Mouse (Mus musculus): ENCODE measurements around the gene Nr6a1. TPM values are rescaled to one million over a fixed set of nuclear protein-coding genes. Genes with fewer than 3 reads are reported as not detected.

Nr6a1 gene
- polyA plus RNA-seq, 1 experiment from 2014 or later = 1.5 TPM

DNA sequence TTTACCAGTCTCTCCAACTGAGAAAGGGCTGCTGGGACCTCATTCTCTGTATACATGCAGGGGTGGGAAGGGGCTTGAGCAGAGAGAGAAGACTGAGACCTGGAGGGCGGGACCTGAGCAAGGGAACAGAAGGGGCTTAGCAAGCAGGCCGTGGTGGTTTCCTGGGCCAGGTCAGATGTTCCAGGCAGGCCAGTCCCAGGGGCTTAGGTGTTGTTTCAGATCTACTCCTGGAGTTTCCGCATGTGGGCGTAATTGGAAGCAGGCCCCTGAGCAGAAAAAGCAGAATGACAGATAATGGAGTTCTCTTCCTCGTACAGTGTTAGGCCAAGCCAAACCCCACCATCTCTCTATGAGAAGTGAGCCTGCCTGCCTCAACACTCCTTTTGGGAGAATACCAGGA is 7.4 kb upstream of the Nr6a1 start:
- no peak for ATAC-seq (ENCODE audit: insufficient read depth, low FRiP score, low read depth)
- 66% methylated on average over 5 of the region's 5 CpGs for WGBS

DNA sequence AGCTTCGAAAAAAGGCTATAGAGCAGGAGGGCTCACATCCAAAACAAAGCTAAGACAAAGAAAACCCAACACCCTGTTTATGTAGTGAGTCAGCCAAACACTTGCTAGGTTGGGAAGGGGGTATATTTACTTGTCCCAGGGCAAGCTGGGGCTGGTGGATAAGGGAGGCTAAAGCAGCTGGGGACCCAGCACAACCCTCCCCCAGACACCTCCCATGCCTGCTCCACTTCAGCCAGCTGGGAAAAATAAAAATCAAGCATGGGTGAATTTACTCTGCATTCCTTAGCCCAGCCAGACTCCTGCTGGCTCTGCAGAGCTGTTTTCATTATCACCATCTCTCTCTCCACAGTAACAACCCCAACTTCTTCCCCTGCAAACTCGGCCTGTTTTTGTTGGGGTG is 6.4 kb upstream of the Nr6a1 start:
- H3K9ac ChIP-seq = no peak overlapping the region
- no peaks in the 10 kb centered on the region for H3K27me3 ChIP-seq (replicated peaks)
- H3K4me3 ChIP-seq (replicated peaks) = no peak overlapping the region
- ATAC-seq (ENCODE audit: insufficient read depth, low FRiP score, low read depth) = 0 out of 2 replicates have a peak, but pooled peaks have one; percentile 51
- H3K4me1 ChIP-seq = peaks cover 23% of the 10 kb centered on the region
- WGBS = 18% methylated on average over 2 of the region's 2 CpGs
- no peaks in the 10 kb centered on the region for H3K9me3 ChIP-seq
- H3K4me2 ChIP-seq = peak overlapping the region; percentile 21; the same call in 1 of the 2 replicates
- H3K27ac ChIP-seq = peak overlapping the region; percentile 33; the same call in 1 of the 2 replicates
- no peaks in the 10 kb centered on the region for H3K36me3 ChIP-seq

More for the DNA sequence above, 7.4 kb upstream of the Nr6a1 start:
- peaks cover 23% of the 10 kb centered on the region for H3K4me1 ChIP-seq
- H3K9me3 ChIP-seq = no peaks in the 10 kb centered on the region
- H3K4me3 ChIP-seq (replicated peaks) = no peak overlapping the region
- H3K36me3 ChIP-seq = no peaks in the 10 kb centered on the region
- H3K27me3 ChIP-seq (replicated peaks) = no peaks in the 10 kb centered on the region
- no peak overlapping the region for H3K4me2 ChIP-seq
- H3K9ac ChIP-seq = no peak overlapping the region
- H3K27ac ChIP-seq = no peak overlapping the region

DNA sequence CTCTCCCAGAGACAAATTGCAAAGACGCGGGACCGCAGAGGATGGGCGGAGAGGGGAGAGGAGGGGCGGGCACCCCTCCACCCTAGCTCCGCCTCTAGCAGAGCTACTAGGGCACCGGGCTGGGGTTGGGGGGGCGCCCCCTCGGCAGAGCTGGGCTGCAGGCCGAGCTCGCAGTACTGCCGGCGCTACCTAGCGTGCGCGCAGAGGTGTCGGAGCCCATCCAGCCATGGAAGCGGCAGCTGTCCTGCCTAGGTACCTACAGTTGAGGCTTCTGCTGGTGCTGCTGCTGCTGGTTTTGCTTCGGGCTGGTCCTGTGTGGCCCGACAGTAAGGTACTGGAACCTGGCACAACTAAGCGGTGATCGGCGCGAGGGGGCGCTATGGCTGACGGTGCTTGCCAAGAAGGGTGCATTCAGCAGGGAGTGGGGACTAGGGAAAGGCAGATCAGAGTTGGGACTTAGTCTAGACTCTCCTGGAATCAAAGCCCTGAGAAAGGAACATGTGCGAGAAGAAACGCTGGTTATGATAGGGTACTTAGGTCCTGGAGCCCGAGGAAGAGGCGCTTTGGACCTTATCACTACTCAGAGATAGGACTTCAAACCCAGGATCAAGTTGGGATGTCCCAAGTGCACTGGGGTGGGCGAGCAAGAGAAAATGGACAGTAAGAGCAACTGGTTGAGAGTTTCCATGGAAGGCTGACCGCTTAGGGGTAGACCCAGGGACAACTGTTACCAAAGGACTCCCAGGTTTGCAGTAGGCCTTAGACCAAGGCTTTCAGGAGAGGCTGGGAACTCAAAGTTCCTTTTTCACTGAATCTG is 4.6 kb upstream of the Nr6a1 start, which contains the start of gene Olfml2a:
Olfml2a (plus strand) TSS at position 128 of the 817 bp plus-strand sequence.
- Histone ChIP-seq H3K27me3 (replicated peaks) (no peaks in the 10 kb centered on the region), H3K4me2 (peak within 1 kb of the TSS; percentile 86), H3K9me3 (no peaks in the 10 kb centered on the region), H3K4me3 (replicated peaks) (peak within 1 kb of the TSS; percentile 41), H3K9ac (peak within 1 kb of the TSS; percentile 20; the same call in 1 of the 2 replicates), H3K4me1 (peaks cover 23% of the 10 kb centered on the region), H3K27ac (no peak within 1 kb of the TSS), H3K36me3 (no peaks in the 10 kb centered on the region)
- ATAC-seq (ENCODE audit: insufficient read depth, low FRiP score, low read depth) = peak; percentile 74
- 9% methylated on average over 32 of the region's 32 CpGs for WGBS

DNA sequence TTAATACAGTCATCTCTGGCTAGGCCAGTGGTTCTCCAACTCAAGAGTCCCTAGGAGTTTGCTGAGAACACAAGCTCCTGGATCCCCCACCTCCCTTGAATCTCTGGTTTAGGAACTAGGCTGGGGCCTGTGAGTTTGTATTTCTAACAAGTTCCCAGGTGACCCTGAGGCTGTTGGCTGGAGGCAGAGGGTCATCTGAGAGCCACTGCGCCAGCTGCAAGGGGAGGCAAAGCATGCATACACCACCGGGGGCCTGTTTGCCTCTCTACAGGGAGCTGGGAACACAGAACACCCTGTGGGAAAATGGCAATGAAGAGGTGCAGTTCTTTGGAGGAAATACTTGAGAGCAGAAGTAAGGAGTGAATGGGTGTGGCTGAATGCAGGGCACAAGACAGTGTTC is 2.8 kb upstream of the Nr6a1 start:
- no peaks in the 10 kb centered on the region for H3K27me3 ChIP-seq (replicated peaks)
- H3K4me1 ChIP-seq = peaks cover 23% of the 10 kb centered on the region
- H3K4me3 ChIP-seq (replicated peaks) = no peak overlapping the region
- H3K27ac ChIP-seq = no peak overlapping the region
- H3K9ac ChIP-seq = no peak overlapping the region
- H3K9me3 ChIP-seq = no peaks in the 10 kb centered on the region
- WGBS = 51% methylated on average over 2 of the region's 2 CpGs
- H3K36me3 ChIP-seq = no peaks in the 10 kb centered on the region
- H3K4me2 ChIP-seq = no peak overlapping the region
- no peak for ATAC-seq (ENCODE audit: insufficient read depth, low FRiP score, low read depth)

DNA sequence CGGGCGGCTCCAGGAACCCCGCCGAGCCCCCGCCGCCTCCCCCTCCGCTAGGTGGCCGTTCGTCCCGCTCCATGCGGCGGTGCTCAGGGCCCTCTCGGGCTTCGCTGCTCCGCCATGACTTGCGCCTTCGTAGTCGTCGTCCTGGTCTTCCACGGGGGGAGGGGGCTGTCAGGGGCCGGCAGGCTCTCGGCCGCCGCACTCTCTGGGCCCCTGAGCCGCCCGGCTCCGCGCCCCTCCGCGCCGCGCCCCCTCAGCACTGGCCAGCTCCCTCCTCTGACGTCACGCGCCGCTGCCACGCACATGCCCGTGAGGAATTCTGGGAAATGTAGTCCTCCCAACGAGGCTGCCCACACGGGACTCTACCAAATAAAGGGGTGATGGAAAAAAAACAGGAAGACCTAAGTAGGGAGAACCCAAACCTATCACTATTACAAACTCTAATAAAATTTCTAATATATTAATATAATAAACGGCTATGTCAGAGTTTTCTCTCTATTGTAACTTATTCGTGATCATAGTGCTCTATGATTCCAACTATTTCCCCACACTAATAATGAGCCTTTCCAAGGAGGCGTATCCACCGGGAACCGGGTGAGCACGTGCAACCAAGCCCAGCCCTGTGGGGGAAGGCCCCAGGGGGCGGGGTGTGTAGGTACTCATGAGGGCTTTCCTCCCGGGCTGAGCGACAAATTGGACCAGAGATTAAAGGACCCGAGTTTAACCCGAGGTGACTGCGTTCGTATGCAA is 1.2 kb downstream of the Nr6a1 start:
- peak; percentile 93 for ATAC-seq (ENCODE audit: insufficient read depth, low FRiP score, low read depth)
- Histone ChIP-seq H3K4me2 (peak overlapping the region; percentile 92), H3K27ac (peak overlapping the region; percentile 76; the same call in 1 of the 2 replicates), H3K27me3 (replicated peaks) (0 out of 2 replicates have a peak, but pooled peaks cover 2% of the 10 kb centered on the region), H3K4me3 (replicated peaks) (peak overlapping the region; percentile 67), H3K9ac (peak overlapping the region; percentile 66), H3K9me3 (no peaks in the 10 kb centered on the region), H3K4me1 (peaks cover 1% of the 10 kb centered on the region; the same call in 1 of the 2 replicates), H3K36me3 (no peaks in the 10 kb centered on the region)
- under 1% methylated on average over 51 of the region's 53 CpGs for WGBS

DNA sequence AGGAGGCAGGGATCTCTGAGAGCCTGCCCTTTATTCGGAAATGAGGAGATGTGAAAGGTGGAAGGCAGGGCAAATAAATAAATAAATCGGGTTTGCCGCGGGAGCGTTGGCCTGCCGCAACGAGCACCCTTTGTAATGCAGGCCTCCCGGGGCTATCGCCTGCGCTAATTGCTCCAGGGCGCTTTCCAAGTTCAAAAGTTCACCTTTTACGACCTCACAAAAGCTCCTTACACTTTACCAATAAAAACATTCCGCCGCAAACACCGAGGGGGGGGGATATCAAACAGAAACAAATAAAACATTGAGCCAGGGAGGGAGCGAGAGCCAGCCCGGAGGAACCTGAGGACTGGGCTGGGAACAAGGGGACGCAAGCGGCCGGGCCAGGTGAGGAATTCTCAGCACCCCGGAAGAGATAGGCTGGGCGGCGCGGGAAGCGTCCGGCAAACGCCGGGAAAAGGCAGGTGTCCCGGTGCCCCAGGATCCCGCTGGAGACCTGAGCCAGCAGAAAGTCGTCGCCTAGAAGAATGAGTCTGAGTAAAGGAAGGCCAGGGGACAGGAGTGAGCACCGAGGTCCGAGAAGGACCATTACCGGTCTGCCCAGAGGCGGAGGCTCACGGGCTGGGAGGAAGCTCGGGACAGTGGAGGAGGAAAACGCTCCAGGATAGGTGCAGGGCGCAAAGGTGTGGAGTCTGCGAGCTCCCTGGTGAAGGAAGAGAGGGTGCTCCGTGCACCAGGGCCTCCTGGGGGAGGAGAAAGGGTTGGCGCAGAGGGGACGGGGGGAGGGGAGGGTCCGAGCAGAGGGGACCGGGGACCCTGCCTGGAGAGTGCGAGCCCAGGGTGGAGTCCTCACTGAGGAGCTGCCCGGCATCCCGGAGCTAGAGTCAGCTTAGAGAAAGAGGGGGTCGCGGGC is 2.1 kb downstream of the Nr6a1 start:
- no peaks in the 10 kb centered on the region for H3K36me3 ChIP-seq
- peak overlapping the region; percentile 92 for H3K4me2 ChIP-seq
- peak overlapping the region; percentile 66 for H3K9ac ChIP-seq
- H3K4me1 ChIP-seq = no peaks in the 10 kb centered on the region
- H3K4me3 ChIP-seq (replicated peaks) = peak overlapping the region; percentile 67
- H3K27me3 ChIP-seq (replicated peaks) = 0 out of 2 replicates have a peak, but pooled peaks cover 2% of the 10 kb centered on the region
- under 1% methylated on average over 51 of the region's 51 CpGs for WGBS
- peak overlapping the region; percentile 76 for H3K27ac ChIP-seq
- no peaks in the 10 kb centered on the region for H3K9me3 ChIP-seq
- peak; percentile 47 for ATAC-seq (ENCODE audit: insufficient read depth, low FRiP score, low read depth)

DNA sequence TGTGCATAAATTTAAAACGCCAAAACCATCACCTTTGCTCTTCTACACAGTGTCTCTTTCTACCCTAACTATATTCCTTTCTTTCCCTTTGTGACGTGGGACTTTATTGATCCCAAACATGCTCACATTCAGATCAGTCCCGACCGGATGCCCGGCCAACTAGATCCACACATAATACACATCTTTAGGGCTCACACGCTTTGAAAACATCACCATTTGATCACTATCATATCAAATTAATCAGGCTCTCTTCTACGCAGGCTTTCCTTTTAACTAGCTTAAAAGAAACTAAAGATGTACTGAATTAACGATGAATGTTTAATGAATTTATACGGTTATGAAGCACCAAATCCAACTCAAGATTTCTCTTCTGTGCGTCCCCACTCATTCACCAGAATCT is 2.9 kb downstream of the Nr6a1 start:
- WGBS = 20% methylated on average over 10 of the region's 10 CpGs
- Histone ChIP-seq H3K27ac (no peak overlapping the region), H3K36me3 (no peaks in the 10 kb centered on the region), H3K4me3 (replicated peaks) (peak overlapping the region; percentile 67), H3K4me2 (peak overlapping the region; percentile 92), H3K27me3 (replicated peaks) (0 out of 2 replicates have a peak, but pooled peaks cover 2% of the 10 kb centered on the region), H3K9ac (no peak overlapping the region), H3K4me1 (no peaks in the 10 kb centered on the region), H3K9me3 (no peaks in the 10 kb centered on the region)
- ATAC-seq (ENCODE audit: insufficient read depth, low FRiP score, low read depth) = no peak

DNA sequence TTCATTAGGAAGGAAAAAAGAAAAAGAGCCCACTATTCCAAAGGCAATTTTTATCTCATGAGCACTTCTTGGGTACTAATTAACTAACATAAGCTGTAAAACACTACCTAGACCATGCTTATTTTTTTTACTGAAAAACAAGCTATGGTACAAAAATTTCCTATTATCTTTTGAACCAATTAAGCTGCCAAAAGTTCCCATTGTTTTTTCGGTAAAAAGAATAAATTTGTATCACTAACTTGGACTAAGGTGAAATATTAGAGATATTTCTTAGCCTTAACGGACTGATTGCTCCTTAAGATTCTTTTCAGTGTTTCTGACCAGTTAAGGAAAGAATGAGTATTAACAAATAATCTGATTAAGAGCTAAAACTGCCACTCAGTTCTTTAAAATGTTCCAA is 3.6 kb downstream of the Nr6a1 start:
- Histone ChIP-seq H3K27me3 (replicated peaks) (0 out of 2 replicates have a peak, but pooled peaks cover 2% of the 10 kb centered on the region), H3K9me3 (no peaks in the 10 kb centered on the region), H3K27ac (no peak overlapping the region), H3K4me3 (replicated peaks) (no peak overlapping the region), H3K9ac (no peak overlapping the region), H3K36me3 (no peaks in the 10 kb centered on the region), H3K4me2 (no peak overlapping the region), H3K4me1 (no peaks in the 10 kb centered on the region)
- no peak for ATAC-seq (ENCODE audit: insufficient read depth, low FRiP score, low read depth)
- 70% methylated on average over 2 of the region's 2 CpGs for WGBS

DNA sequence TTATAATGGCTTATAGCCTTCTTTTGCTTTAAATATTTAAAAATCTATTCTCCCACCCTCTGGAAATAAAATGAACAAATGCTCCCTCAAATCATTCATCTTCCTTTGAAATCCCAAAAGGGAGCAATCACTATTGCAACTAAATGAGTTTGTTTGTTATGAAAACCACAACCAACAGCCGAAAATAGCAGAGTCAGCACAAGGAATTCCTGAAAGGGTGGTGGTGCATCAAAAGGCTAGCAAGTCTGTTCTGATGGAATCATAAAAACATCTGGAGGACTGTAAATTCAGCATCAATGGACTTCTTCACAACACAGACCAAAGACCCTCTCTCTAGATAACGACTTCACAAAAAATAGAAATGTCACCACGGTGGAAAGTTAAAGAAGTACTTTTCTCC is 4.0 kb downstream of the Nr6a1 start:
- H3K9me3 ChIP-seq = no peaks in the 10 kb centered on the region
- no peak overlapping the region for H3K27ac ChIP-seq
- H3K4me3 ChIP-seq (replicated peaks) = no peak overlapping the region
- WGBS = 45% methylated on average over 3 of the region's 3 CpGs
- 0 out of 2 replicates have a peak, but pooled peaks cover 2% of the 10 kb centered on the region for H3K27me3 ChIP-seq (replicated peaks)
- H3K9ac ChIP-seq = no peak overlapping the region
- ATAC-seq (ENCODE audit: insufficient read depth, low FRiP score, low read depth) = no peak
- H3K36me3 ChIP-seq = no peaks in the 10 kb centered on the region
- no peak overlapping the region for H3K4me2 ChIP-seq
- H3K4me1 ChIP-seq = no peaks in the 10 kb centered on the region

DNA sequence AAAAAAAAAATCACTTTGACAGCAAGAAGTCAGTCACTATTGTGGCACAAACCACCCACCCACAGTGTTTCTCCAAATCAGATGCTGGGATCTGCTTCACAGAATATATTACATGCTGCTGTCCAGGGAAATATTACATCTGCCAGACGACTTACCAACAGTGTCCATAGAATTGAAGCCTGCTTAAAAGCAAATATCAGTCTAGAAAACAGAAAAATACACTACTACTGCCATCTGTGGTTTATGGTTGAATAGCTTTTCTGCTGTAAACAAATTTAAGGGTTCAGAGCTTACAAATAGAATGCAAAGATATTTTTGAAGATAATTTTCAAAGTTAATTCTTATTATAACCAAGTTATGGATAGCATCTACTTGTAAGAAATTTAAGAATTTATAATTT is 6.1 kb downstream of the Nr6a1 start:
- WGBS = 31% methylated on average over 1 of the region's 1 CpGs
- no peaks in the 10 kb centered on the region for H3K9me3 ChIP-seq
- H3K36me3 ChIP-seq = no peaks in the 10 kb centered on the region
- 0 out of 2 replicates have a peak, but pooled peaks cover 2% of the 10 kb centered on the region for H3K27me3 ChIP-seq (replicated peaks)
- no peak for ATAC-seq (ENCODE audit: insufficient read depth, low FRiP score, low read depth)
- no peak overlapping the region for H3K4me2 ChIP-seq
- H3K9ac ChIP-seq = no peak overlapping the region
- no peak overlapping the region for H3K27ac ChIP-seq
- no peak overlapping the region for H3K4me3 ChIP-seq (replicated peaks)
- H3K4me1 ChIP-seq = no peaks in the 10 kb centered on the region

Data from stomach, embryonic 15.5 days (tissue).